Mouse (Mus musculus) heart, postnatal 0 days (tissue): Measurements from ENCODE around the gene Tas1r2.

ENCODE experiments used
- CTCF ChIP-seq: IDR thresholded peaks from 2 replicates; pipeline ENCODE4 v1.5.1; 2016; ENCODE audit warnings: antibody characterized with exemption, control low read depth, low read depth
- EP300 ChIP-seq: IDR thresholded peaks from 2 replicates; pipeline ENCODE4 v1.6.1; 2016; ENCODE audit warnings: antibody characterized with exemption, low read depth

GRCm38 (mm10) chr4:139710467-139711334 lies 57.4 kb downstream of the Tas1r2 start:
- TF ChIP-seq CTCF (no peak), EP300 (no peak)
